Mouse (Mus musculus): ENCODE data around the gene Kcnip4. TPM values are rescaled to one million over a fixed set of nuclear protein-coding genes. Genes with fewer than 3 reads are reported as not detected.

Kcnip4 gene
- polyA plus RNA-seq, 1 experiment, result not detected

- H3K4me1 ChIP-seq (ENCODE audit: control insufficient read depth, insufficient read depth, insufficient read length), result no peaks in the 10 kb centered on the region
- no peak overlapping the region for H3K4me3 ChIP-seq (ENCODE audit: extremely low read depth, insufficient read depth, insufficient read length)
- DNase-seq (ENCODE audit: low read depth in 1 of 2, low spot score in 2 of 2), result no peak
- H3K27ac ChIP-seq (ENCODE audit: insufficient read depth, low read length), result no peak overlapping the region
- no peaks in the 10 kb centered on the region for H3K27me3 ChIP-seq (ENCODE audit: control insufficient read depth, insufficient read depth, low read length)
- TF ChIP-seq CTCF (IDR thresholded peaks at IDR 0.05; ENCODE audit: extremely low read depth, insufficient read depth, insufficient read length, insufficient replicate concordance) (no peak), POLR2A (IDR thresholded peaks at IDR 0.05; ENCODE audit: low read depth, low read length) (no peak)
- no peaks in the 10 kb centered on the region for H3K36me3 ChIP-seq (ENCODE audit: control insufficient read depth, insufficient read depth, low read length)
Measured at GRCm38 (mm10) chr5:49451295-49451694, 73.4 kb downstream of the Kcnip4 start.

- Histone ChIP-seq H3K36me3 (ENCODE audit: control insufficient read depth, insufficient read depth, low read length) (no peaks in the 10 kb centered on the region), H3K27me3 (ENCODE audit: control insufficient read depth, insufficient read depth, low read length) (no peaks in the 10 kb centered on the region), H3K4me1 (ENCODE audit: control insufficient read depth, insufficient read depth, insufficient read length) (no peaks in the 10 kb centered on the region), H3K27ac (ENCODE audit: insufficient read depth, low read length) (no peak overlapping the region), H3K4me3 (ENCODE audit: extremely low read depth, insufficient read depth, insufficient read length) (no peak overlapping the region)
- 80% methylated on average over 3 of the region's 3 CpGs for WGBS
- no peak for DNase-seq (ENCODE audit: low read depth in 1 of 2, low spot score in 2 of 2)
- TF ChIP-seq CTCF (IDR thresholded peaks at IDR 0.05; ENCODE audit: extremely low read depth, insufficient read depth, insufficient read length, insufficient replicate concordance) (no peak), POLR2A (IDR thresholded peaks at IDR 0.05; ENCODE audit: low read depth, low read length) (no peak)
Measured at GRCm38 (mm10) chr5:49450876-49451275, 73.8 kb downstream of the Kcnip4 start.

GRCm38 (mm10) chr5:49437236-49437635, 87.5 kb downstream of the Kcnip4 start:
- no peak for TF ChIP-seq CTCF (IDR thresholded peaks at IDR 0.05; ENCODE audit: extremely low read depth, insufficient read depth, insufficient read length, insufficient replicate concordance)
- TF ChIP-seq POLR2A (IDR thresholded peaks at IDR 0.05; ENCODE audit: low read depth, low read length), result no peak
- Histone ChIP-seq H3K36me3 (ENCODE audit: control insufficient read depth, insufficient read depth, low read length) (no peaks in the 10 kb centered on the region), H3K27me3 (ENCODE audit: control insufficient read depth, insufficient read depth, low read length) (no peaks in the 10 kb centered on the region), H3K4me1 (ENCODE audit: control insufficient read depth, insufficient read depth, insufficient read length) (no peaks in the 10 kb centered on the region), H3K4me3 (ENCODE audit: extremely low read depth, insufficient read depth, insufficient read length) (no peak overlapping the region), H3K27ac (ENCODE audit: insufficient read depth, low read length) (no peak overlapping the region)
- no peak for DNase-seq (ENCODE audit: low read depth in 1 of 2, low spot score in 2 of 2)
- WGBS, result 62% methylated on average over 2 of the region's 2 CpGs

- Histone ChIP-seq H3K36me3 (ENCODE audit: control insufficient read depth, insufficient read depth, low read length) (no peaks in the 10 kb centered on the region), H3K27ac (ENCODE audit: insufficient read depth, low read length) (no peak overlapping the region), H3K4me1 (ENCODE audit: control insufficient read depth, insufficient read depth, insufficient read length) (no peaks in the 10 kb centered on the region), H3K4me3 (ENCODE audit: extremely low read depth, insufficient read depth, insufficient read length) (no peak overlapping the region), H3K27me3 (ENCODE audit: control insufficient read depth, insufficient read depth, low read length) (no peaks in the 10 kb centered on the region)
- DNase-seq (ENCODE audit: low read depth in 1 of 2, low spot score in 2 of 2), result no peak
- TF ChIP-seq CTCF (IDR thresholded peaks at IDR 0.05; ENCODE audit: extremely low read depth, insufficient read depth, insufficient read length, insufficient replicate concordance), result no peak
Measured at GRCm38 (mm10) chr5:49427689-49428088, 97.0 kb downstream of the Kcnip4 start.

GRCm38 (mm10) chr5:49419707-49420106, 105.0 kb downstream of the Kcnip4 start:
- no peaks in the 10 kb centered on the region for H3K4me1 ChIP-seq (ENCODE audit: control insufficient read depth, insufficient read depth, insufficient read length)
- no peak overlapping the region for H3K27ac ChIP-seq (ENCODE audit: insufficient read depth, low read length)
- no peak overlapping the region for H3K4me3 ChIP-seq (ENCODE audit: extremely low read depth, insufficient read depth, insufficient read length)
- no peak for DNase-seq (ENCODE audit: low read depth in 1 of 2, low spot score in 2 of 2)
- no peaks in the 10 kb centered on the region for H3K36me3 ChIP-seq (ENCODE audit: control insufficient read depth, insufficient read depth, low read length)
- H3K27me3 ChIP-seq (ENCODE audit: control insufficient read depth, insufficient read depth, low read length), result no peaks in the 10 kb centered on the region
- TF ChIP-seq CTCF (IDR thresholded peaks at IDR 0.05; ENCODE audit: extremely low read depth, insufficient read depth, insufficient read length, insufficient replicate concordance) (no peak), POLR2A (IDR thresholded peaks at IDR 0.05; ENCODE audit: low read depth, low read length) (no peak)

- 78% methylated on average over 1 of the region's 1 CpGs for WGBS
- TF ChIP-seq POLR2A (IDR thresholded peaks at IDR 0.05; ENCODE audit: low read depth, low read length), result no peak
- no peak for TF ChIP-seq CTCF (IDR thresholded peaks at IDR 0.05; ENCODE audit: extremely low read depth, insufficient read depth, insufficient read length, insufficient replicate concordance)
Measured at GRCm38 (mm10) chr5:49408351-49408750, 116.4 kb downstream of the Kcnip4 start.

GRCm38 (mm10) chr5:49370543-49371076, 154.1 kb downstream of the Kcnip4 start:
- TF ChIP-seq CTCF (IDR thresholded peaks at IDR 0.05; ENCODE audit: extremely low read depth, insufficient read depth, insufficient read length, insufficient replicate concordance) (no peak), POLR2A (IDR thresholded peaks at IDR 0.05; ENCODE audit: low read depth, low read length) (no peak)
- Histone ChIP-seq H3K27ac (ENCODE audit: insufficient read depth, low read length) (no peak overlapping the region), H3K36me3 (ENCODE audit: control insufficient read depth, insufficient read depth, low read length) (no peaks in the 10 kb centered on the region), H3K27me3 (ENCODE audit: control insufficient read depth, insufficient read depth, low read length) (no peaks in the 10 kb centered on the region), H3K4me3 (ENCODE audit: extremely low read depth, insufficient read depth, insufficient read length) (no peak overlapping the region), H3K4me1 (ENCODE audit: control insufficient read depth, insufficient read depth, insufficient read length) (no peaks in the 10 kb centered on the region)
- 50% methylated on average over 3 of the region's 3 CpGs for WGBS
- no peak for DNase-seq (ENCODE audit: low read depth in 1 of 2, low spot score in 2 of 2)

More at GRCm38 (mm10) chr5:49408351-49408750, 116.4 kb downstream of the Kcnip4 start:
- H3K4me1 ChIP-seq (ENCODE audit: control insufficient read depth, insufficient read depth, insufficient read length), result no peaks in the 10 kb centered on the region
- no peaks in the 10 kb centered on the region for H3K36me3 ChIP-seq (ENCODE audit: control insufficient read depth, insufficient read depth, low read length)
- H3K27ac ChIP-seq (ENCODE audit: insufficient read depth, low read length), result no peak overlapping the region
- no peak for DNase-seq (ENCODE audit: low read depth in 1 of 2, low spot score in 2 of 2)
- no peaks in the 10 kb centered on the region for H3K27me3 ChIP-seq (ENCODE audit: control insufficient read depth, insufficient read depth, low read length)
- H3K4me3 ChIP-seq (ENCODE audit: extremely low read depth, insufficient read depth, insufficient read length), result no peak overlapping the region
